Mouse (Mus musculus) embryo, embryonic 9.5 days (tissue): ENCODE measurements around the gene Eif2b3.
A peak's percentile ranks its signal among the peaks of the same experiment; 100 is the strongest.

Source experiments
- DNase-seq: peaks from one replicate; pipeline ENCODE4 v3.0.0-alpha.2; 2017; ENCODE audit errors: extremely low spot score

The Eif2b3 gene

DNA sequence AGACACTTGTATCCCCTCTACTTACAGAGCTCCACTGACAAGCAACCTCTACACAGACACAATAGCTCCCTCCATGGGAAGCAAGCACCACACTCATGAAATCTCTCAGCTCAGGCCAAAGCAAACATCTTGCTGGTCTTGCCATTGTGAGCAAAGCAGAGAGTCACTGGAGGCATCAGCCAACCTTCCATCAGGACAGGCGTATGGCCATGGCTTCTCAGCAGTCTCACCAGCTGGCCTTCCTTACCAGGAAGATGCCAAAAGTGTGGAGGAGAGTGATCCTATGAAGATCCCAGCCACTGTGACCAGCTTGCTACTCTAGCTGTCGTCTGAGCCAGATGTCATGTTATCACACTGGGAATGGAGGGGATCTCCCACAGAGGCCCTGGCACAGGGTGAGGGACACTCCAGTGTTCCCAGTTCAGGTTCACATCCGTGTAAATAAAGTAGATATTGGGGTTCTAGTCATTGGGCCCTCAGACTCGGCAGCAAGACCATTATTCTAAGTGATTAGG is 4.2 kb upstream of the Eif2b3 start:
- DNase-seq = no peak

- no peak for DNase-seq
Measured at GRCm38 (mm10) chr4:117017738-117018137, 1.5 kb upstream of the Eif2b3 start.

- DNase-seq = no peak
Measured at GRCm38 (mm10) chr4:117018327-117018726, 875 bp upstream of the Eif2b3 start.

- no peak for DNase-seq
Measured at GRCm38 (mm10) chr4:117023469-117023868, 4.3 kb downstream of the Eif2b3 start.

GRCm38 (mm10) chr4:117031105-117031504 is 11.9 kb downstream of the Eif2b3 start:
- DNase-seq = no peak

DNA sequence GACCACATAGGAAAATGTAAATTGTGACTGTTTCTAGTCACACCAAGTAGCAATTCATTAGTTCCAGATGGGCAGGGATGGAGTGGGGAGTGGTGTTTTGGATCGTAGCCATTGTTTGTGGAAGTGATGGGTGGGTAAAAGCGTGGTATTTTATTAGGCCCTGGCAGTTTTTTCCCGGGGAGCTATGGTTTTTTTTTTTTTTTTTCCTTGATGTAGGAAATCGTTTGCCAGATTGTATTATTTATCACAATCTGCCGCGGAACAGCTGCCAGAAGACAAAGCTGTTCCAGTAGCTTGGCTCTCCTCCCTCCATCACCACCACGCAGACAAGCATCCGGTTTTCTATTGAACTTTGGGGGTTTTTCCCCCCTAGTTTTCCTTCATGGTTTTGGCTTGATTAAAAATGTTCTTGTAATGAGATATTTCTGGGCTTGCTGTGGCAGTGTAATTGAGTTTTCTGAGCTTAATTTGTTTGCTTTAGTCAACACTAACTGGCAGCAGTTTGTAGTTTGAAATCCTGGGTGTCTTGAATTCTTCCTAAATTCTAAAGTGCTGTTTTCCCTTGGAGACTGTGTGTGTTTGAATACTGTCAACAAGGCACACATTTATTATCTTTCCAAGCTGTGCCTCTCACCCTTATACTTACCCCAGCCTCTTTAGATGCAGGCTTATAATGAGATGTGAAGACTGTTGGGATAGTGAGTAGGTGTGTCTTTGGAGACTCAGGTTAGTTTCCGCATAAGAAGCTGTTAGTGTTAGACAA is 20.9 kb downstream of the Eif2b3 start:
- no peak for DNase-seq

- DNase-seq = no peak
Measured at GRCm38 (mm10) chr4:117040791-117041190, 21.6 kb downstream of the Eif2b3 start.

DNA sequence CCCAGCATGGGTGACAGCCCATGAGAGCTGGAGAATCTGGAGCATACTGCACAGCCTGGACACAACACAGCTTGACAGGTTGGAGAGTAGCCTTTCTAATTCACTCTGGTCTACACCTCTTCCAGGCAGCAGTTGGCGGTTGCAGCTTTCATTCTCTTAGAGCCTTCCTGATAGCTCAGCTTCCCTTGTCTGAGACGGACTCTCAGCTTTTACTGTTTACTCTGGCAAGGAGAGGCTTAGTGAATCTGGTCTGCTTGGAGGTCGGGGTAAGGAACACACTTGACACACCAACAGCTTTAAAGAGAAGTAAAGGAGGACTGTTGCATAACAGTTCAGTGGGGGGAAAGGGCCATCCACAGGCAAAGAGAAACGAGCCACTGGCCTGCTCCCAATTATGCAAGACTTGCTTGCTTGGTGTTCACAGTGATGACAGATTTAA is 22.1 kb downstream of the Eif2b3 start:
- no peak for DNase-seq

- no peak for DNase-seq
Measured at GRCm38 (mm10) chr4:117048836-117049235, 29.6 kb downstream of the Eif2b3 start.

DNA sequence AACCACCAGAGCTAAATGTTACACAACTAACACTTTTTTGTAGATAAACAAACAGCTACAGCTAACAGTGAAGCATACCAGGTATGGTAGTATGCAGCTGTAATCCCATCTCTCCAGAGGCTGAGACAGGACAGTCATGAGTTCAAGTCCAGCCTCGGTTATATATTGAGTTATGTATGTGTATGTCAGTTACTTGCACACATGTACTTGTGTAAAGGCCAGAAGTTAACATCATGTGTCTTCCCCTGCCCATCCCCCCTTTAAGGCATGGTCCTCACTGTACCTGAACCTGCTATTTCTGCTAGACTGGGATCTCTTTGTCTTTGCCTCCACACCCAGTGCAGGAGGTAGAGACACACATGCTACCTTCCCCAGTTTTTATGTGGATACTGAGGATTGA is 30.3 kb downstream of the Eif2b3 start:
- no peak for DNase-seq

- DNase-seq = no peak
Measured at GRCm38 (mm10) chr4:117052626-117053025, 33.4 kb downstream of the Eif2b3 start.

- no peak for DNase-seq
Measured at GRCm38 (mm10) chr4:117053956-117054355, 34.8 kb downstream of the Eif2b3 start.

GRCm38 (mm10) chr4:117056102-117056501 is 36.9 kb downstream of the Eif2b3 start:
- DNase-seq = no peak

DNA sequence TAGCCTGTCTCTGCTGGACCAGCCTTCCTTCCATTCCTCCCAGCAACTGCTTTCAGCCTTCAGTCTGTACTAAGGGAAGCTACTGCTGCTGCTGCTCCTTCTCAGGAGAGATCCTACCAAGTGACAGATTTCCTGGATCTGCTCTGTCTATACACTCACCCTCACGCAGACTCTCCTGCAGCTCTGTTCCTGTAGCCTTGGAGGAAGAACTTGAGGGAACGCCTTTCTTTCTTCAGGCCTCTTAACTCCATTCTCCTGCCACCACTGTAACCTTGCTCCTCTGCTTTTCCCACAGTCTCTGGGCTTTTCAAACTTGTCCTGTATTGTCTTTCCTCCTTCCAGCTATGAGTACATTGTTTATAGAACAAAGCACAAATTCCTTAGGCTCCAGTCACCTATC is 37.3 kb downstream of the Eif2b3 start:
- no peak for DNase-seq

GRCm38 (mm10) chr4:117058512-117058911 is 39.3 kb downstream of the Eif2b3 start:
- DNase-seq = no peak

GRCm38 (mm10) chr4:117062700-117063390 is 43.6 kb downstream of the Eif2b3 start:
- peak; percentile 7 for DNase-seq

DNA sequence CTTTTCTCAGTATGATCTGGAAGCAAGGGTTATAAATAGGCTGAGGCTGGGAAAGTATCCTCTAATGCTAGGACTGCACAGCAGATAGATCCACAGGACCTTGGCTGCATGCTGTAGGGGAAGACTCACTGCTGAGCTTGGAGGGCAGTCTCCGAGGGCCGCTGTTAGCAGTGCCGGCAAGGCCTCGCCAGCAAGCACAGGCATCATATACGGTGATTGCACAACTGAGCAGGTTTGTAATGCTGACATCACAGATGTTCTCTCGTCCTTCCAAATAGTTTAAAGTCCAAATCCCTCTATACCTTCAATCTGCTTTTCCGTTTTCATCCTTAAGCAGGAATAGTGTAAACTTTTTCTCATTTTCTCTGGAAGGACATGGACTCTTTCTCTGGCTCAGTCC is 48.8 kb downstream of the Eif2b3 start:
- no peak for DNase-seq

DNA sequence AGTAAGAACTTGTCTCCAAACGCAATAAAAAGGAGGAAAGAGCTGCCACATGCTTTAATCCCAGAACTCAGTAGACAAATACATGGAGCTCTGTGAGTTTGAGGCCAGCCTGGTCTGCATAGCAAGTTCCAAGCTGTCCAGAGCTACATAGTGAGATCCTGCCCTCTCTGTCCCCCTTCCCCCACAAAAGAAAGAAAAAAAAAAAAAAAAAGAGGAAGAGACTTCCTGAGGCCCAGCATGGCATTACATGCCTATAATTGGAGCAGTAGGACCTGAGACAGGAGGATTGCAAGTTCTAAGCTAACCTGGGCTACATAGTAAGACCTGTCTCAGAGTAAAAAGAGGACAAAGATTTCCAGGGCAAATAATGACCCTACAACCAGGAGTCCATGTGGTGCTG is 50.4 kb downstream of the Eif2b3 start:
- DNase-seq = no peak

GRCm38 (mm10) chr4:117070624-117071023 is 51.4 kb downstream of the Eif2b3 start:
- no peak for DNase-seq

GRCm38 (mm10) chr4:117071183-117071582 is 52.0 kb downstream of the Eif2b3 start:
- DNase-seq = no peak

- no peak for DNase-seq
Measured at GRCm38 (mm10) chr4:117087948-117088640, 68.9 kb downstream of the Eif2b3 start.

DNA sequence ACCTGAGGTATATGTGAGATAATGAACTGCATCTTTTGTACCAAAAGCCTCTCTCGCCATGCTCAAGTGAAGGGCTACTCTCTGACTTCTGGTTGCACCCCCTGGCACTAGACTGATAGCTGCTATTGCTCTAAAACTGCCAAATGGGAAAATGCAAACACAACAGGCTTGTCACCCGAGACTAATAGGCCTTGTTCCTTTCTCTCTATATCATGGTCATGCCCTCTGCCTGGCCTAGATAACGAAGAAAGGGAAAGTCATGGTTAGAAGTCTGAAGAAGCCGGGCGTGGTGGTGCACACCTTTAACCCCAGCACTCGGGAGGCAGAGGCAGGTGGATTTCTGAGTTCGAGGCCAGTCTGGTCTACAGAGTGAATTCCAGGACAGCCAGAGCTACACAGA is 71.4 kb downstream of the Eif2b3 start:
- no peak for DNase-seq
